Mouse (Mus musculus) cerebellum, postnatal 36 days (tissue): ENCODE measurements at regions not wholly inside any gene's neighbourhood (a gene's known extent, or its start where the extent isn't known, plus 50 kb on each side); places are given as distances from the start of the nearest gene placed in this dataset.
A peak's percentile ranks its signal among the peaks of the same experiment; 100 is the strongest.

Source experiments
- DNase-seq, 2 experiments: peaks; one replicate each; pipeline ENCODE4 v3.0.0; 2021 to 2022; ENCODE audit warnings: mixed read lengths in 2 of 2

GRCm38 (mm10) chr11:20882756-20883155, 51.9 kb upstream of the Lgalsl start:
- DNase-seq: no peak

DNA sequence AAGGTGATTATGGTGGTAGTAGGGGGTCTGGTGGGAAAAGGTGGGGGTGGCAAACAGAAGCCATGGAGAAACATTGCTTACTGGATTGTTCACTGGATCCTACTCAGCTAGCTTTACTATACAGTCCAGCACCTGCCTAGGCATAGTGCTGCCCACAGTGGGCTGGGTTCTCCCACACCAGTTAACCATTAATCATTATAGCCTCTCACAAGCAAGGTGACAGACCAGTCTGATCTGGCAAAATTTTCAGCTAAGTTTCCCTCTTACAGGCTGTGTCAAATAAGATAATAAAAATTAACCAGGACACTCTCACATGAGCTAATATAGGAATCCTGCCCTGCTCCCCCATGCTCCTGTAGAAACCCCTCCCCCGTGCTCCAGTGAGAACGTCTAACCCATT, 53.1 kb upstream of the Lgalsl start:
- DNase-seq: no peak

DNA sequence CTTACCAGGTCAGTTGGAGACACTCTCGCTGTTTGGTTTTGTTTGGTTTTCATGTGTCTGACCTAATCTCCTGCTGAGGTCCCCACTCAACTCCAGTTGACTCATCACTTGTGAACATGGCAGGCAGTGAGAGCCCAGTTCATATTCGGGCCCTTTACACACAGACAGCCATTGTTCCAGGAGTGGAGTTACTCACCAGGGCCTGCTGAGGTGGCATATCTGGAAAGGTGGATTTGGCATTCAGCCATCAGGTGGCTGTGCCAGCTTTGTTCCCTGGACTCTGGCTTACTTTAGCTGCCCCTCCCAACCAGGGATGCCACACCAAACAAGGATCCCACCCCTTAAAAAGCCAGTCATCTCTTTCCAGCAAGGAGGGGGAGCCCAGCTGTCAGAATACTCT, 56.2 kb upstream of the Lgalsl start:
- DNase-seq: no peak

DNA sequence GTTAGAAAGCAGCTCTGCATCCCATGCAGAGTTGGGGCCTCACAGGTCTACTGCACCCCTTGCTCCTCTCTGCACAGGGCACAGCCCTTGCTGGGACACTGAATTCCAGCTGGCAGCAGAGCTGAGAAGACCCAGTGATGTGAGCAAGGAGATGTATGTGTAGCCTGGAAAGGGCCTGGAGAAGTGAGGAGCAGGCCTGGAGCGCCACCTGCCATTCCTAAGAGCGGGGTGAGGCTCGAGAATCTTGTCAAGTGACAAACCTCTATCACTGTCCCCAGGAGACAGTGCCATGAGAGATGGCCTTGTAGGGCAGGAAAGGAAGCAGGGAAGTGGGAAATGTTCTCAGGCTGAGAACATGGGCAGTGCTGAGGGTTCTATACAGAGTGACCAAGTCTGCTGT, 59.6 kb upstream of the Lgalsl start:
- DNase-seq: no peak

DNA sequence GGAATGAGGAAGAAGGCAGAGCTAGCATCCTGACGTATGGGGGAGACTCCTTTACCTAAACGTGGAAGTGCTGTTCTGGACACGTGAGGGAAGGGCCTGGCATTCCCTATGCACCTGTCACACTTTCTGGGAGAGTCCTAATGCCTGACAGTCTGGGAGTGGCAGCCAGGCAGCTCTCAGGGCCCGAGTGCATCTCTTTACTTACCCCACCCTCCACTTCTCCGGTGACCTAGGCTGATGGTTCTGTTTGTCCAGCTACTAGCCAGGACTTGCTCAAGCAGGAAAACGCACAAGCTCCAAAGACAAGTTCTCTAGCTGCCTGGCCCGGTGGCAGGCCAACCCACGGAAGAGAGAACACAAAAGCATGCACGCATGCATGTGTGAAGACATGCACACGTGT, 60.9 kb upstream of the Lgalsl start:
- DNase-seq: no peak

DNA sequence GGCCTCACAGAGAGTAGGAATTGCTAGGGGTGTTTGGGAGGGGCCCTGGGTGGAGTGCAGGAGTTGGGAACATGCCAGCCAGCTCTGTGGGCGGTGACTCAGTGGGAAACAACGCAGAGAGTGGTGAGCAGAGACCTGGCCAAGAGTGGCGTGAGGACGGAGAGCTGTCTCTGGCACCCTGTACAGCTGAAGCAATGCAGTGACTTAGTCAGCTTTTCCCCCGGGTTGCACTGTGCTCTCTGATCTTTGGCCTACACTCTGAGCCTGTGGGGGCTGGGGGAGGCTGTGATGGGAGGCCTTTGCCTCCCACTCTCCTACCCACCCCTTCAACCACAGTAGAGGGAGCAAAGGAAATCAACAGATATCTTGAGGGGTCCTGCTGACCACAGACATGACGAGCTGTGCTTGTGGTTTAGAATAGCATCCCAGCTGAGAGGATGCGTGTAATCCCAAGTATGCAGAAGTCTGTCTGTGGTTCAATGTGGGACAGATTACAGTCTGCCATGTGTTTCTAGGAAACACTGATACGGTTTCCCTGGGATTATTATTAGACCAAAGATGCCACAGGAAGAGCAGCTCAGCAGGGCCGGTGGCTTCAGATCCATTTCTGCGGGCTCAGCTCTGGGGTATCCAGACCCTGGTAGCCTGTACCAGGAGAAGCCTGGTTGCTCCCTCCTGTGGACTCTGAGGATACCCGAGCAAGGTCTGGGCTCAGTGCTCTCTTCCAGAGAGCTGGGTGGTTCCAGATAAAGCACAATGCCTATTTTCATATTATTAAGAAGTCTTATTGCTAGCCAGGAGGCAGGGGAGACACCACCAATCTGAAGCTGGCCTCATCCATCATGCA, 65.6 kb upstream of the Lgalsl start:
- no peak for DNase-seq

- DNase-seq: no peak
These were observed 66.6 kb upstream of the Lgalsl start for GRCm38 (mm10) chr11:20897468-20897867.

DNA sequence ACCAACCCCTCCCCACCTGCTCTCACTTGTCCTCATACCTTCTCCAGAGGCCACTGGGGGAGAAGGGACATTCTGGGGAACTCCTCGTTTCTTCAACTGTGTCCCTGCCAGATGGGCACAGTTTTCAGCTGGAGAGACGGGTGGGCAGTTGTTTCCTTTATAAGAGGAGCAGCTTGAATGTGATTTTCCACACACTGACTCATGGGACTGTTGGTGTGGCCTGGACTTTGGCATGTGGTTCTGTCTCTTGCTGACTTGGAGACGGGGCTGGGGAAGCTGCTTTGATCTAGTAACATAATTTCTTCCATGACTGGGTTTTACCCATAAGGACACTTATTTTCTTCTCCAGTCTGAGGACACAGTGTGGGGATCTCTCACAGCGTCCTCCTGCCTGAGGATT, 67.7 kb upstream of the Lgalsl start:
- DNase-seq: no peak

GRCm38 (mm10) chr11:20899766-20900165, 68.9 kb upstream of the Lgalsl start:
- no peak for DNase-seq

GRCm38 (mm10) chr11:20902001-20902400, 71.1 kb upstream of the Lgalsl start:
- DNase-seq: no peak

GRCm38 (mm10) chr11:20902910-20903309, 72.1 kb upstream of the Lgalsl start:
- no peak for DNase-seq

- no peak for DNase-seq
These were observed 77.1 kb upstream of the Lgalsl start for GRCm38 (mm10) chr11:20907996-20908395.

GRCm38 (mm10) chr11:20908471-20908870, 77.6 kb upstream of the Lgalsl start:
- DNase-seq: no peak

DNA sequence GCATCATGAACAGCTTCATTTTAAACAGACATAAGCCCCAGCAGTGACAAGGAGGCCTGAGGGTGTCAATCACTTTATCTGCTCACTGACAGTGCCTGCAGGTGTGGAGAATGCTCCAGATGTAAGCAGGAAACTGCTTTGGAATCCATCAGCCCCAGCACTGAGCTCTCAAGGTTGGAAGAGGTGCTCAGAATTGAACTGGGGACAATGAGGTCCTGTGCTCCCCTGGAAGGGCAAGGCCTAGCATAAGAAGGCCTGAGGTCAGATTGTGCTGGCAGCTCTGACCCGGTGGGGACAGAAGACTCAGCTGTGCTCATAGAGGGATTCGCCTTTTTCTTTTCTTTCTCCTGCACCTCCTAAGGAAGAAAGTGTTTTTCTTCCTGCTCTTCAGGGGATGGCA, 82.2 kb upstream of the Lgalsl start:
- no peak for DNase-seq

DNA sequence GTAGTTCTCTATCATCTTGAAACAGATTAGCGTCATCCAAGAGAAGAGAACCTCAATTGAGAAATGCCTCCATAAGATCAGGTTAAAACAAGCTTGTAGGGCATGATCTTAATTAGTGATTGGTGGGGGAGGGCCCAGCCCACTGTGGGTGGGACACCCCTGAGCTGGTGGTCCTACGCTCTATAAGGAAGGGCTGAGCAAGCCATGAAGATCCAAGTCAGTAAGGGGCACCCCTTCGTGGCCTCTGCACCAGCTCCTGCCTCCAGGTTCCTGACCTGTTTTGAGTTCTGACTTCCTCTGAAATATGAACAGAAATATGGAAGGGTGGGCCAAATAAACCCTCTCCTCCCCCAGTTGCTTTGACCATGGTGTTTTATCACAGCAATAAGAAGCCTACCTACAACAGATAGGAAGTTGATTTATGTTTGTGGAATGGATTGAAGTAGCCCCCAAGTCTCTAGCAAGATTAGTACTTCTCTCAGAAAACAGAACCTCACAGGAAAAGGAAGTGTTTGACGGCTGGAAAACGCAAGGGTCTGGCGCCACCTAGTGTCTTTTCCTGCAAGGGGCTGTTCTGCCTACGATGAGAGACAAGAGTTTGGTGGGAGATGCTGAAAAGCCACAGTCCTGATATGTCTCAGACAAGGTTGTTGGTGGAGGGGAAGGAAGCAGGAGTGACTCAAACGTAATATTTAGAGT, 82.9 kb upstream of the Lgalsl start:
- DNase-seq: peak; percentile 77 to 82

GRCm38 (mm10) chr11:20914297-20914997, 83.6 kb upstream of the Lgalsl start:
- DNase-seq: no peak

- peak; percentile 13 to 15 for DNase-seq
These were observed 84.3 kb upstream of the Lgalsl start for GRCm38 (mm10) chr11:20915182-20915602.

DNA sequence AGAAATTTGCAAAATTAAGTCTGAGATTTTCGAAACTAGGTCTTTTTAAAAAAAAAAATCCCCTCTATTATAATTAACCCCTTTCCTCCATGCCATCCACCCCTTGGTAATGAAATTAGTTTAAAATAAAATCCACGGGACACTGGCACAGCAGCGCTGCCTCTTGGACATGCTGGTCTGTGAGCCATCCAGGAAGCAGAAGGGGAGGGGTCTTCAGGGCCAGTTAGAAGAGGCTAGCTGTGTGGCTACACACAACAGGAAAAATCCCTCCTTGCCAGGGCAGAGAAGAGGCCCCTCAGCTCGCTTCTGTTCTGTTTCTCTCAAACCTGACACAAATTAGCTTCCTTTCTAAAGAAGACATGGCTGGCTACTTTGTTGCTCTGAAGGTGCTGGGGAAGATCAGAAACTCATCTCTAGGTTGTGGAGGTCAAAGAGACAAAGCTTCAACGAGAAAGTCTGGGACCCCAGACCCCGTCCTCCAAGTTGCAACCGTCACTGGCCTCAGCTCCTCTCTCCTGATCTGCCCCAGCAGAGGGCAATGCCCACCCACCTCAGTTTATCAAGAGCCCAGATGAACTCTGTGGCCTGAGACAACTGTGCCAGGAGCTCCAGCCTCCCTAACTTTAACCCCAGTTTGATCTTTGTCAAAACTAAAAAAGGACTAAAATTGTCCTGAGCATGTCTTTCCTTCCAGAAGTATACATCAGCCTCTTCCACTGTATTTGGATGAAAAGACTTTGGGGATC, 85.0 kb upstream of the Lgalsl start:
- DNase-seq: no peak

GRCm38 (mm10) chr11:20916473-20916911, 85.6 kb upstream of the Lgalsl start:
- no peak for DNase-seq

DNA sequence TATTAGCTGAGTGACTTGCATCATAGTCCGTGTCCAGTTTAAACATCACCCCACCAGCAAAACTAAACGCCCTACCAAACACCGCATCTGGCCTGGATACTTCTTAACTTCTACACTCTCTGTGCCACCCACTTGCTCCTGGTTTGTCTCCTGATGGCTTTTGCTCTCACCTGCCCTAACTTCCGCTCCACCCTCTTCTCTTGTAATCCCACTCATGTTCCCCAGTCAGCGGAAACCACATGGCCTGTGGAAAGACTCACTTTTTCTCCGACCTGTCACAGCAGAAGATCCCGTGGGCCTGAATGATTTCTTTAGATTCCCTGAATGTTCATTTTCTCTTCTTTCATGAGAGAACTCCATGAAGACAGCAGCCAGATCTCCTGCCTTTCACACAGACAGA, 86.1 kb upstream of the Lgalsl start:
- no peak for DNase-seq

DNA sequence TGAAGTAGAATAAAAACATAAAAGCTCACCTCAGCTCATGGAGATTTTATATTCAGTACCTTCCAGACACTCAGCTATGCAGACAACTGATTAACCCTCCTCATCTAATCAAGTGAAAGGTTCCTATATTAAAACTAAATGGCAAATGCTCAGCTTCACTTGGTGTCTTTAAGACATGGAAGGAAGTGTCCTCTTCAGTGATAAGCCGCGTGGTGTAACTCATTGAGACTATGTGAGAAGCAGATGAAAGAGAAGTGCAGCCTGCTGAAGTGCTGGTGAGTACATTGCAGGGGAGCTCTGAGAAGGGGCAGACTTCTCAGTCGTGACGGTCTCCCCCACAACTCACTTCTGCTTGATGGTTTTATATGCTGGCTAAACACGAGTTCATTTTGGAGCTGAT, 86.6 kb upstream of the Lgalsl start:
- no peak for DNase-seq

DNA sequence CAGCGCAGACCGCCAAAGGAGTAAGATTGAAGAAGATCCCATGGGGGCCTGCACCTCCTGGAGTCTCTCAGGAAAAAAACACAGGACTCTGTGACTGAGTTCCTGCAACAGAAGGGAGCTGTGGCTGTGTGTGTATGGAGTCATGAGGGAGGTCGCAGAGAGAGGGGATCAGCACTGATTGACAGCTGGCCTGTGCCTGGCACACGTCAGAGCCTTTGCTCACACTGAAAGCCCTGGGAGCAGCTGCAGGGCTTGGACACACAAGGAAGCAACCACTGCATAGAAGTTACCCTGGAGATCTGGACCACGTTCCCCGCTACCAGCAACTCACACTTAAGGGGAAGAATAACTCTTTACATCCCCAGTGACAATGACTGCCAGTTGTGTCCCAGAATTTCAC, 92.3 kb upstream of the Lgalsl start:
- no peak for DNase-seq

DNA sequence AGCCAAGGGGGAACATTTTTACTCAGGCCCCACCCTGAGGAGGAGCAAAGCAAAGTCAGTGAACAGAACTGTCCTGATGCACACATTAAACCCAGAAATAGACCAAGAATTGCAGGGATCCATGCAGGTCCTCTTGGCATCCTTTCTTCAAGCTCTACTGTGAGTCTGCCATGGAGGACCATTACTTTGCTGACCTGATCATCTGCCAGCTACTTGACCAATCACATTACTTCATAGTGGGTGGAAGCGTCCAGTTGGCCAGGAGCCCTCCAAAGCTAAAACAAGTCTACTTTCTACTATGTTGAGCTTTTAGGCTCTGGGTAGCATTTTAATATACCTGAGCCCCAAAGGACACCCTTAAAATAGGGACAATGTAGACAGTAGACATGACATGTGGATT, 98.6 kb upstream of the Lgalsl start:
- no peak for DNase-seq
